Mouse (Mus musculus) kidney, adult 2 months (tissue): ENCODE data around the gene Prx. TPM values are rescaled to one million over a fixed set of nuclear protein-coding genes. Genes with fewer than 3 reads are reported as not detected.
"Not testable (repeated sequence)": the region's sequence is repeated elsewhere in the genome, so short reads cannot be mapped to it uniquely, and the experiment has no call there.

Experiments used
- DNase-seq: peaks from one replicate; pipeline ENCODE4 v3.0.0; 2021
- H3K27ac ChIP-seq: fragments of 200-500 bp; 2 replicates; pipeline ENCODE4 v1.5.1; 2012; ENCODE audit warnings: low read depth, low read length, control low read depth, inconsistent platforms; ENCODE audit not compliant: insufficient read depth
- H3K27me3 ChIP-seq: fragments of 200-500 bp; replicated peaks from 2 replicates; pipeline ENCODE4 v1.6.1; 2012; ENCODE audit warnings: mild to moderate bottlenecking, moderate library complexity, low read length, inconsistent platforms; ENCODE audit not compliant: control insufficient read depth, insufficient read depth
- H3K36me3 ChIP-seq: fragments of 200-500 bp; 2 replicates; pipeline ENCODE4 v1.6.1; 2012; ENCODE audit warnings: mild to moderate bottlenecking, moderate library complexity, low read length, inconsistent platforms; ENCODE audit not compliant: control insufficient read depth, insufficient read depth
- H3K4me1 ChIP-seq: fragments of 200-500 bp; 2 replicates; pipeline ENCODE4 v1.6.1; 2011; ENCODE audit warnings: low read length; ENCODE audit not compliant: control insufficient read depth, insufficient read depth
- H3K4me3 ChIP-seq: fragments of 200-500 bp; 2 replicates; pipeline ENCODE4 v1.5.1; 2011; ENCODE audit warnings: mild to moderate bottlenecking, low read depth, low read length, control low read depth; ENCODE audit not compliant: insufficient read depth
- CTCF ChIP-seq: fragments of 200-500 bp; conservative IDR thresholded peaks from 2 replicates; pipeline ENCODE4 v1.5.1; 2011; ENCODE audit warnings: low read depth, mild to moderate bottlenecking, control low read depth, low read length, moderate library complexity, mixed read lengths; ENCODE audit not compliant: insufficient read depth, insufficient read length
- POLR2A ChIP-seq: fragments of 200-500 bp; IDR thresholded peaks from one replicate; pipeline ENCODE4 v1.6.1; 2011; ENCODE audit warnings: low read depth, low read length, control low read depth
- WGBS: fragments of 180-500 bp; shearing (Covaris S2); methylation state at CpG from one replicate; pipeline ENCODE4 v1.1.7; 2018; 5-methylcytosine and 5-hydroxymethylcytosine counted together
- polyA plus RNA-seq: library from polyadenylated mRNA; depleted of rRNA; stranded (reverse); fragments of >200 nt; gene quantifications from 2 replicates; pipeline ENCODE4 v1.2.3, GENCODE M21; 2012

The Prx gene
- polyA plus RNA-seq, 1 experiment = 1.2 TPM

- Histone ChIP-seq H3K27ac (peak overlapping the region; percentile 87), H3K4me3 (peak overlapping the region; percentile 38), H3K4me1 (peaks cover 14% of the 10 kb centered on the region), H3K36me3 (no peaks in the 10 kb centered on the region; the same call in 1 of the 2 replicates), H3K27me3 (no peaks in the 10 kb centered on the region)
- peak; percentile 37 for TF ChIP-seq POLR2A
- TF ChIP-seq CTCF = peak; percentile 58
- 1% methylated on average over 33 of the region's 33 CpGs for WGBS
- peak; percentile 98 for DNase-seq
Observed at GRCm38 (mm10) chr7:27490543-27491329, 8.4 kb upstream of the Prx start.

GRCm38 (mm10) chr7:27491856-27492255 is 7.3 kb upstream of the Prx start:
- peak; percentile 61 for DNase-seq

GRCm38 (mm10) chr7:27493022-27493421 is 6.1 kb upstream of the Prx start:
- H3K4me1 ChIP-seq = peaks cover 13% of the 10 kb centered on the region
- WGBS = 62% methylated on average over 3 of the region's 3 CpGs
- no peak overlapping the region for H3K27ac ChIP-seq
- no peak overlapping the region for H3K4me3 ChIP-seq
- no peaks in the 10 kb centered on the region for H3K27me3 ChIP-seq
- DNase-seq = no peak
- no peak for TF ChIP-seq CTCF
- TF ChIP-seq POLR2A = no peak
- no peaks in the 10 kb centered on the region; the same call in 1 of the 2 replicates for H3K36me3 ChIP-seq

More at GRCm38 (mm10) chr7:27491856-27492255, 7.3 kb upstream of the Prx start:
- TF ChIP-seq POLR2A = no peak
- TF ChIP-seq CTCF = no peak
- WGBS = 61% methylated on average over 7 of the region's 7 CpGs
- H3K27me3 ChIP-seq = no peaks in the 10 kb centered on the region
- peaks cover 14% of the 10 kb centered on the region for H3K4me1 ChIP-seq
- no peak overlapping the region for H3K4me3 ChIP-seq
- peak overlapping the region; percentile 83 for H3K27ac ChIP-seq
- H3K36me3 ChIP-seq = no peaks in the 10 kb centered on the region; the same call in 1 of the 2 replicates

- WGBS = 75% methylated on average over 5 of the region's 5 CpGs
- H3K27me3 ChIP-seq = no peaks in the 10 kb centered on the region
- DNase-seq = no peak
- TF ChIP-seq POLR2A = no peak
- no peak for TF ChIP-seq CTCF
- H3K4me3 ChIP-seq = no peak overlapping the region
- H3K36me3 ChIP-seq = no peaks in the 10 kb centered on the region; the same call in 1 of the 2 replicates
- peaks cover 9% of the 10 kb centered on the region for H3K4me1 ChIP-seq
- no peak overlapping the region for H3K27ac ChIP-seq
Observed at GRCm38 (mm10) chr7:27493450-27493849, 5.7 kb upstream of the Prx start.

GRCm38 (mm10) chr7:27494659-27495367 is 4.3 kb upstream of the Prx start:
- H3K4me1 ChIP-seq, H3K27me3 ChIP-seq, H3K36me3 ChIP-seq, H3K4me3 ChIP-seq, DNase-seq, H3K27ac ChIP-seq: not testable (repeated sequence)
- 93% methylated on average over 9 of the region's 9 CpGs for WGBS

GRCm38 (mm10) chr7:27501620-27502019 is 2.5 kb downstream of the Prx start:
- no peaks in the 10 kb centered on the region for H3K27me3 ChIP-seq
- H3K4me1 ChIP-seq = no peaks in the 10 kb centered on the region
- WGBS = 69% methylated on average over 4 of the region's 4 CpGs
- no peak for TF ChIP-seq POLR2A
- no peak for TF ChIP-seq CTCF
- DNase-seq = peak; percentile 76
- H3K27ac ChIP-seq = peak overlapping the region; percentile 67; the same call in 1 of the 2 replicates
- H3K4me3 ChIP-seq = no peak overlapping the region
- H3K36me3 ChIP-seq = no peaks in the 10 kb centered on the region

GRCm38 (mm10) chr7:27506765-27507370 is 7.7 kb downstream of the Prx start:
- peak overlapping the region; percentile 37 for H3K27ac ChIP-seq

More at GRCm38 (mm10) chr7:27506765-27507370, 7.7 kb downstream of the Prx start:
- Histone ChIP-seq H3K27me3 (no peaks in the 10 kb centered on the region), H3K4me1 (no peaks in the 10 kb centered on the region), H3K4me3 (no peak overlapping the region), H3K36me3 (no peaks in the 10 kb centered on the region)
- DNase-seq = no peak
- TF ChIP-seq CTCF (no peak), POLR2A (no peak)
- WGBS = 21% methylated on average over 9 of the region's 9 CpGs
